Mouse (Mus musculus): Measurements from ENCODE around the gene Grk3. TPM values are rescaled to one million over a fixed set of nuclear protein-coding genes. Genes with fewer than 3 reads are reported as not detected.
A peak's percentile ranks its signal among the peaks of the same experiment; 100 is the strongest.

The Grk3 gene
- polyA plus RNA-seq, 1 experiment from 2014 or later, result 6.6 TPM

DNA sequence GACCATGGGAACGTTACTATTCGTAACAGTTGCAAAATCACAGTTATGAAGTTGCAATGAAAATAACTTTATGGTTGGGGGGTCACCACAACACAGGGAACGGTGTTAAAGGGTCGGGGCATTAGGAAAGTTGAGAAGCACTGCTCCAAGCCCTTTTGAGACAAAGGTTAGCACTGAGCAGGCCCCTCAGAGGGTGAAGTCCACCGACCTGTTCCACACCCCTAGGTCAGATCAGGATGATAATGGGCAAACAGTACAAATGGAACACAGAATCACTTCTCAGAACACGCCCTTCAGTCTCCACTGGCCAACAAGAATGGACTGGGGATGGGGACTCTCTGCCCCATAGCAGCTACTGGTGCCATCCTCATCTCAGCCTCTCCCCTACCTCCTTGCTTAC is 142.6 kb downstream of the Grk3 start:
- H3K27me3 ChIP-seq (ENCODE audit: insufficient read depth, poor library complexity, severe bottlenecking), result peaks cover 83% of the 10 kb centered on the region
- 70% methylated on average over 6 of the region's 6 CpGs for WGBS
- H3K27ac ChIP-seq, result no peak overlapping the region
- H3K9me3 ChIP-seq, result no peaks in the 10 kb centered on the region
- no peak for DNase-seq (ENCODE audit: low spot score)
- no peaks in the 10 kb centered on the region for H3K36me3 ChIP-seq
- H3K4me1 ChIP-seq (replicated peaks), result peaks cover 18% of the 10 kb centered on the region
- H3K4me3 ChIP-seq, result no peak overlapping the region

- Histone ChIP-seq H3K27me3 (ENCODE audit: insufficient read depth, poor library complexity, severe bottlenecking) (peaks cover 91% of the 10 kb centered on the region), H3K9me3 (no peaks in the 10 kb centered on the region)
- WGBS, result 24% methylated on average over 9 of the region's 9 CpGs
These were observed 144.9 kb downstream of the Grk3 start for GRCm38 (mm10) chr5:112870729-112871128.

GRCm38 (mm10) chr5:112868620-112869019 is 147.0 kb downstream of the Grk3 start:
- Histone ChIP-seq H3K27ac (no peak overlapping the region), H3K27me3 (ENCODE audit: insufficient read depth, poor library complexity, severe bottlenecking) (peaks cover 91% of the 10 kb centered on the region), H3K4me3 (no peak overlapping the region), H3K9me3 (no peaks in the 10 kb centered on the region), H3K4me1 (replicated peaks) (peaks cover 8% of the 10 kb centered on the region), H3K36me3 (no peaks in the 10 kb centered on the region)
- 82% methylated on average over 5 of the region's 5 CpGs for WGBS
- no peak for DNase-seq (ENCODE audit: low spot score)

More at GRCm38 (mm10) chr5:112870729-112871128, 144.9 kb downstream of the Grk3 start:
- no peak overlapping the region for H3K27ac ChIP-seq
- DNase-seq (ENCODE audit: low spot score), result peak; percentile 74
- no peaks in the 10 kb centered on the region for H3K36me3 ChIP-seq
- H3K4me1 ChIP-seq (replicated peaks), result peaks cover 9% of the 10 kb centered on the region; the same call in 1 of the 2 replicates
- H3K4me3 ChIP-seq, result no peak overlapping the region

- WGBS, result 52% methylated on average over 4 of the region's 4 CpGs
These were observed 150.7 kb downstream of the Grk3 start for GRCm38 (mm10) chr5:112864719-112865367.

More at GRCm38 (mm10) chr5:112864719-112865367, 150.7 kb downstream of the Grk3 start:
- Histone ChIP-seq H3K36me3 (no peaks in the 10 kb centered on the region), H3K9me3 (no peaks in the 10 kb centered on the region), H3K4me3 (no peak overlapping the region), H3K27me3 (ENCODE audit: insufficient read depth, poor library complexity, severe bottlenecking) (peaks cover 80% of the 10 kb centered on the region), H3K4me1 (replicated peaks) (peaks cover 25% of the 10 kb centered on the region), H3K27ac (no peak overlapping the region)
- peak; percentile 59 for DNase-seq (ENCODE audit: low spot score)

Other genes with a start within 250 kb of the Grk3 start
- gene Myo18b, start 119.4 kb downstream of the Grk3 start, polyA plus RNA-seq (2016; fragmentation: Nextera tagmentation; extraction: Ambion mirVana), result 0.30 and 0.65 TPM in 2 replicates
- not detected in 2 replicates for gene Crybb2, start 54.3 kb upstream of the Grk3 start, polyA plus RNA-seq (2016; fragmentation: Nextera tagmentation; extraction: Ambion mirVana)
- gene Crybb3, start 65.8 kb upstream of the Grk3 start, polyA plus RNA-seq (2016; fragmentation: Nextera tagmentation; extraction: Ambion mirVana), result 0.25 and 0.50 TPM in 2 replicates
- gene 2900026A02Rik, start 205.4 kb upstream of the Grk3 start, polyA plus RNA-seq (2016; fragmentation: Nextera tagmentation; extraction: Ambion mirVana), result 2.1 and 4.1 TPM in 2 replicates
- 0.11 TPM in 1 of 2 replicates, not detected in the other for gene Tmem211, start 211.1 kb upstream of the Grk3 start, polyA plus RNA-seq (2016; fragmentation: Nextera tagmentation; extraction: Ambion mirVana)